Mouse (Mus musculus) myocyte (in vitro differentiated cells): ENCODE data around the gene Gm1123.

ENCODE experiments used
- CEBPB ChIP-seq: IDR thresholded peaks from 2 replicates; pipeline ENCODE4 v1.6.1; 2011; ENCODE audit warnings: mild to moderate bottlenecking, moderate library complexity; ENCODE audit not compliant: poor library complexity, insufficient read depth, severe bottlenecking
- E2F4 ChIP-seq: IDR thresholded peaks from one replicate; pipeline ENCODE4 v1.6.1; 2011; ENCODE audit warnings: mild to moderate bottlenecking, control low read depth, moderate library complexity; ENCODE audit not compliant: insufficient read depth
- MAX ChIP-seq: IDR thresholded peaks from one replicate; pipeline ENCODE4 v1.6.1; 2011; ENCODE audit warnings: low read depth, mild to moderate bottlenecking, control low read depth
- MYOD1 ChIP-seq, 3 experiments: IDR thresholded peaks; one replicate each; pipeline ENCODE4 v1.6.1; 2011; ENCODE audit warnings: control low read depth in 2 of 3, low read depth in 2 of 3, mild to moderate bottlenecking in 2 of 3, moderate library complexity in 1 of 3; ENCODE audit not compliant: insufficient read length in 2 of 3, control insufficient read depth in 1 of 3
- MYOG ChIP-seq, 3 experiments: IDR thresholded peaks; one replicate each; pipeline ENCODE4 v1.6.1; 2011; ENCODE audit warnings: control low read depth in 2 of 3, low read depth in 2 of 3, mild to moderate bottlenecking in 2 of 3; ENCODE audit not compliant: insufficient read length in 2 of 3, control insufficient read depth in 1 of 3, insufficient read depth in 1 of 3
- POLR2A ChIP-seq: IDR thresholded peaks from one replicate; pipeline ENCODE4 v1.6.1; 2011; ENCODE audit warnings: low read depth, mild to moderate bottlenecking, control low read depth, moderate library complexity; ENCODE audit not compliant: insufficient read length
- POLR2AphosphoS2 ChIP-seq: IDR thresholded peaks from one replicate; pipeline ENCODE4 v1.6.1; 2011; ENCODE audit warnings: low read depth, control low read depth; ENCODE audit not compliant: insufficient read length
- SRF ChIP-seq: IDR thresholded peaks from one replicate; pipeline ENCODE4 v1.6.1; 2011; ENCODE audit warnings: low read depth; ENCODE audit not compliant: control insufficient read depth, insufficient read length
- USF1 ChIP-seq: IDR thresholded peaks from one replicate; pipeline ENCODE4 v1.6.1; 2011; ENCODE audit warnings: low read depth, mild to moderate bottlenecking, control low read depth, moderate library complexity

GRCm38 (mm10) chr9:98962478-98963142 lies 72.9 kb downstream of the Gm1123 start:
- TF ChIP-seq POLR2A = no peak
- no peak for TF ChIP-seq USF1
- no peak for TF ChIP-seq SRF
- TF ChIP-seq MAX = no peak
- TF ChIP-seq POLR2AphosphoS2 = no peak
- no peak for TF ChIP-seq MYOG (IDR thresholded peaks at IDR 0.05; ENCODE audit: control insufficient read depth in 1 of 3, insufficient read depth in 1 of 3, insufficient read length in 2 of 3, low read depth in 2 of 3)
- no peak for TF ChIP-seq E2F4
- no peak for TF ChIP-seq MYOD1 (IDR thresholded peaks at IDR 0.05; ENCODE audit: control insufficient read depth in 1 of 3, insufficient read length in 2 of 3, low read depth in 2 of 3)
- TF ChIP-seq CEBPB = no peak
